Mouse (Mus musculus) heart, adult 2 months (tissue): ENCODE data around the gene Pkib.

ENCODE experiments used
- CTCF ChIP-seq: fragments of 200-600 bp; IDR thresholded peaks from 2 replicates; pipeline ENCODE4 v1.8.1; 2022; ENCODE audit warnings: antibody characterized with exemption, mild to moderate bottlenecking, moderate library complexity
- POLR2A ChIP-seq: fragments of 200-500 bp; IDR thresholded peaks from 2 replicates; pipeline ENCODE4 v1.6.1; 2011; ENCODE audit warnings: mild to moderate bottlenecking, low read depth, low read length, control low read depth; ENCODE audit not compliant: insufficient read depth

DNA sequence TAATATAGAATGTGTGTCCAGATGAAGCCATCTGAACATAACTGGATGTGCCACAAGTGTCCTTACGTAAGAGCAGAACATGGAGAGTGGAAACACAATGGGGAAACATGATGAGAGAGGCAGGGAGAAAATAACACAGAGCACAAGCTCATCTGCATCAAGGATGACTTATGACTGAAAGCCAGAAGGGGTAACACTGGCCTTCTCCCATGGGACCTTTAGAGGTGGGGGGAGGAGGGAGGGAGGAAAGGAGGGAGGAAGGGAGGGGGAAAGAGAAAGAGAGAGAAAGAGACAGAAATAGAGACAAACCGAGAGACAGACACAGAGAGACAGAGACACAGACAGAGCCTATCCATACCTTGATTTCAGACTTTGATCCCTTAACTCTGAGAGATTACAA lies 4.0 kb upstream of the Pkib start:
- TF ChIP-seq POLR2A (no peak), CTCF (no peak)
